Comparison of ENCODE assay signal across 7 mouse cellular contexts in the genomic region with DNA sequence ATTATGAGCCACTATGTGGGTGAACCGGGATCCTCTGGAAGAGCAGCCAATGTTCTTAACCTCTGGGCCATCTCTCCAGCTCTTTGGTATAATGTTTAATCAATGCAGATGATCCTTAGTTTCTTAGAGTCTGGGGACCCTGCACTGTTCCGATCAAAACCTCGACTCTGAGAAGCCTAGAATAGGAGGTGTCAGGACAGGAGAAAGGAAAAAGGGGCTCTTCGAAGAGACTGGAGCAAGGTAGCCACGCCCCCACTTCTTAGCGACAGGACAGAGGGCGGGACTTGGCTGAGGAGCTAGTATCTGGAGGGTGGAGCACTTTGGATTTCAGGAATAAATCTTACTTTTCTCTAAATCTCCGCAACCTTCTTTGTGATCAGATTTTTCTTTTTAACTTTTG. TPM values are rescaled to one million over a fixed set of nuclear protein-coding genes. Genes with fewer than 3 reads are reported as not detected.
DNase-seq lines count a peak whose midpoint lies in the region; ATAC-seq and TF ChIP-seq lines count a peak whose summit lies in the region.

No protein-coding gene starts in this region.

- WGBS in heart, embryonic 13.5 days = 12% methylated on average over 8 of the region's 8 CpGs
- WGBS in large intestine, adult 2 months = 4% methylated on average over 8 of the region's 8 CpGs

- H3K36me3 ChIP-seq in CH12.LX (replicated peaks in 1 of 2; ENCODE audit: control insufficient read depth in 1 of 2, insufficient read depth in 1 of 2, low read length in 1 of 2) (peaks cover 0 to 28% of the 10 kb centered on the region in 2 experiments), MEL (ENCODE audit: control insufficient read depth in 1 of 2, insufficient read depth in 2 of 2, low read length in 2 of 2) (no peaks in the 10 kb centered on the region; a peak in 1 of 4 replicates)
- peaks cover 13% of the 10 kb centered on the region for H3K36me3 ChIP-seq in heart, embryonic 13.5 days

- DNase-seq in CH12.LX (ENCODE audit: extremely low read depth) = peak; percentile 51
- peak; percentile 27 for DNase-seq in MEL (ENCODE audit: low read depth, low spot score)
- DNase-seq in large intestine, adult 2 months (ENCODE audit: low read depth, low spot score) = peak; percentile 59
- peak; percentile 15 for DNase-seq in naive thymus-derived CD4-positive, alpha-beta T cell, adult 2 months (ENCODE audit: low read depth)
- DNase-seq in thymus, postnatal 0 days (ENCODE audit: low spot score) = no peak
- DNase-seq in B cell, adult 2 months = no peak

- H3K9ac ChIP-seq in CH12.LX (ENCODE audit: insufficient read depth, low read depth) (peak overlapping the region; percentile 68), MEL (ENCODE audit: control insufficient read depth, low read depth, low read length, poor library complexity, severe bottlenecking) (no peak overlapping the region)
- H3K9ac ChIP-seq in heart, embryonic 13.5 days = peak overlapping the region; percentile 93; the same call in 1 of the 2 replicates

- no peaks in the 10 kb centered on the region for H3K79me2 ChIP-seq in CH12.LX (replicated peaks; ENCODE audit: control insufficient read depth, extremely low read depth, insufficient read depth, poor library complexity, severe bottlenecking)
- no peaks in the 10 kb centered on the region for H3K79me2 ChIP-seq in MEL (ENCODE audit: control insufficient read depth, insufficient read depth, low read length, poor library complexity)

- TF ChIP-seq EP300 in CH12.LX (IDR thresholded peaks at IDR 0.05; ENCODE audit: low read length) (no peak), MEL (IDR thresholded peaks at IDR 0.05; ENCODE audit: low read depth in 1 of 2, low read length in 2 of 2) (no peak)

- H3K27me3 ChIP-seq in CH12.LX (replicated peaks) (no peaks in the 10 kb centered on the region), MEL (ENCODE audit: control insufficient read depth in 1 of 2, insufficient read depth in 2 of 2, low read length in 2 of 2) (peaks cover 4 to 5% of the 10 kb centered on the region in 2 experiments; a peak in 2 of 4 replicates)
- H3K27me3 ChIP-seq in heart, embryonic 13.5 days (replicated peaks) = no peaks in the 10 kb centered on the region

- dilution Hi-C loops in CH12.LX (cut with MboI; ENCODE audit: extremely low pct_ligation_motif_present, extremely low pct_unique_long_range_greater_than_20kb, low sequenced_read_pairs) = no loop called here

- peak overlapping the region; percentile 73 to 89 (median 84) for H3K4me3 ChIP-seq in CH12.LX (replicated peaks in 1 of 3; ENCODE audit: low read depth in 2 of 3, low read length in 2 of 3, poor library complexity in 1 of 3)
- H3K4me3 ChIP-seq in MEL (ENCODE audit: control insufficient read depth in 1 of 2, insufficient read depth in 1 of 2, low read depth in 2 of 2, low read length in 2 of 2) = no peak overlapping the region
- H3K4me3 ChIP-seq in heart, embryonic 13.5 days = peak overlapping the region; percentile 85

- peak overlapping the region; percentile 94 for H3K4me2 ChIP-seq in CH12.LX (ENCODE audit: insufficient read depth, low read depth, poor library complexity, severe bottlenecking)
- peak overlapping the region; percentile 90 for H3K4me2 ChIP-seq in heart, embryonic 13.5 days

- H3K4me1 ChIP-seq in CH12.LX (ENCODE audit: control insufficient read depth in 1 of 2, insufficient read depth in 2 of 2) (peaks cover 10 to 38% of the 10 kb centered on the region in 2 experiments), MEL (ENCODE audit: control insufficient read depth in 1 of 2, insufficient read depth in 2 of 2, low read length in 2 of 2) (peaks cover 0 to 22% of the 10 kb centered on the region in 2 experiments; a peak in 2 of 4 replicates)
- H3K4me1 ChIP-seq in heart, embryonic 13.5 days = peaks cover 48% of the 10 kb centered on the region

- in situ Hi-C loops in CH12.LX (cut with MboI; ENCODE audit: low pct_ligation_motif_present, low pct_unique_long_range_greater_than_20kb, low sequenced_read_pairs) = no loop called here

- 0 out of 2 replicates have a peak, but pooled peaks have one; percentile 24 for TF ChIP-seq POLR2A in CH12.LX (IDR thresholded peaks at IDR 0.05; ENCODE audit: low read depth, low read length)
- no peak for TF ChIP-seq POLR2A in MEL (IDR thresholded peaks at IDR 0.05; ENCODE audit: control insufficient read depth in 1 of 2, insufficient read depth in 1 of 2, low read depth in 1 of 2, low read length in 2 of 2, poor library complexity in 1 of 2)

- no peak overlapping the region for H3K27ac ChIP-seq in CH12.LX (ENCODE audit: insufficient read depth, low read depth)
- no peak overlapping the region for H3K27ac ChIP-seq in MEL (ENCODE audit: control insufficient read depth, low read depth, low read length)
- no peak overlapping the region for H3K27ac ChIP-seq in heart, embryonic 13.5 days (replicated peaks)

- TF ChIP-seq CTCF in CH12.LX (conservative IDR thresholded peaks at IDR 0.05 in 1 of 2, IDR thresholded peaks at IDR 0.05 in 1 of 2; ENCODE audit: low read depth in 2 of 2, low read length in 2 of 2) (no peak), MEL (IDR thresholded peaks at IDR 0.05 in 2 of 3, conservative IDR thresholded peaks at IDR 0.05 in 1 of 3; ENCODE audit: control insufficient read depth in 1 of 3, insufficient read depth in 1 of 3, low read depth in 2 of 3, low read length in 3 of 3, poor library complexity in 1 of 3, severe bottlenecking in 1 of 3) (no peak)

- ATAC-seq in heart, embryonic 13.5 days (ENCODE audit: extremely low read depth, insufficient number of reproducible peaks, low FRiP score, low TSS enrichment) = no peak

- H3K9me3 ChIP-seq in CH12.LX (replicated peaks; ENCODE audit: low read length) (peaks cover 18% of the 10 kb centered on the region), MEL (replicated peaks; ENCODE audit: insufficient read depth, low read length) (no peaks in the 10 kb centered on the region)
- H3K9me3 ChIP-seq in heart, embryonic 13.5 days = no peaks in the 10 kb centered on the region

- TF ChIP-seq RAD21 in CH12.LX (IDR thresholded peaks at IDR 0.05; ENCODE audit: low read depth, low read length) (no peak), MEL (IDR thresholded peaks at IDR 0.05; ENCODE audit: low read depth, low read length) (no peak)

TF ChIP-seq in CH12.LX, 34 proteins besides CTCF, POLR2A, EP300 and RAD21 (continues in another document):
- no peak for TF ChIP-seq USF1 (IDR thresholded peaks at IDR 0.05; ENCODE audit: low read depth, low read length)
- peak; percentile 54; the same call in 1 of the 2 replicates for TF ChIP-seq SIN3A (IDR thresholded peaks at IDR 0.05; ENCODE audit: low read length)
- TF ChIP-seq ZMIZ1 (IDR thresholded peaks at IDR 0.05; ENCODE audit: low read depth, low read length) = no peak
- TF ChIP-seq MXI1 (IDR thresholded peaks at IDR 0.05; ENCODE audit: low read depth, low read length) = peak; percentile 44; the same call in 1 of the 2 replicates

TF ChIP-seq in MEL, 35 proteins besides CTCF, POLR2A, EP300 and RAD21 (continues in another document):
- TF ChIP-seq MYC (IDR thresholded peaks at IDR 0.05; ENCODE audit: low read depth, low read length) (no peak), GATA1 (IDR thresholded peaks at IDR 0.05; ENCODE audit: low read depth, low read length) (no peak), USF2 (IDR thresholded peaks at IDR 0.05; ENCODE audit: borderline replicate concordance in 1 of 2, insufficient read depth in 1 of 2, low read depth in 1 of 2, low read length in 2 of 2) (no peak), HCFC1 (IDR thresholded peaks at IDR 0.05; ENCODE audit: low read depth, low read length) (no peak)

RNA-seq across cellular contexts. Expression of gene Rhod, which starts 1.0 kb away (rescaled TPM):
- total RNA-seq in CH12.LX (2012; rRNA removed) (14.9 and 19.3 TPM in 2 replicates), CH12.LX (2014; rRNA removed) (16.6 and 20.1 TPM in 2 replicates), MEL (2012; rRNA removed) (not detected in 2 replicates)
- polyA plus RNA-seq in CH12.LX (2012; ENCODE audit: insufficient read length, low read depth) (14.4 and 15.3 TPM in 2 replicates), MEL (2012; ENCODE audit: insufficient read depth in 1 of 2, insufficient read length in 2 of 2, low read depth in 1 of 2, low replicate concordance in 2 of 2, missing spikeins in 1 of 2) (under 1 TPM in 1 of 2 experiments, not detected in 1; 0.06 TPM)
- 25.0 and 25.1 TPM in 2 replicates for polyA plus RNA-seq in heart, embryonic 13.5 days (2015; fragmentation: Nextera tagmentation; extraction: Ambion mirVana)
- polyA plus RNA-seq in large intestine, adult 2 months (2012; rRNA removed) = 46.4 and 88.5 TPM in 2 replicates
- polyA plus RNA-seq in thymus, postnatal 0 days (2015; fragmentation: Nextera tagmentation; extraction: Ambion mirVana) = 6.6 and 7.7 TPM in 2 replicates

RNA-seq across cellular contexts. Expression of gene Syt12, which starts 37.0 kb away (rescaled TPM):
- total RNA-seq in CH12.LX (2012; rRNA removed) = 0.04 and 0.17 TPM in 2 replicates
- total RNA-seq in CH12.LX (2014; rRNA removed) = not detected in 2 replicates
- polyA plus RNA-seq in CH12.LX (2012; ENCODE audit: insufficient read length, low read depth) = 0.16 and 0.50 TPM in 2 replicates
- total RNA-seq in MEL (2012; rRNA removed) = not detected in 2 replicates
- polyA plus RNA-seq in MEL (2012; ENCODE audit: insufficient read depth in 1 of 2, insufficient read length in 2 of 2, low read depth in 1 of 2, low replicate concordance in 2 of 2, missing spikeins in 1 of 2) = not detected
- polyA plus RNA-seq in heart, embryonic 13.5 days (2015; fragmentation: Nextera tagmentation; extraction: Ambion mirVana) = 0.94 and 1.1 TPM in 2 replicates
- 4.4 and 7.7 TPM in 2 replicates for polyA plus RNA-seq in large intestine, adult 2 months (2012; rRNA removed)
- polyA plus RNA-seq in thymus, postnatal 0 days (2015; fragmentation: Nextera tagmentation; extraction: Ambion mirVana) = 0.82 and 1.5 TPM in 2 replicates

RNA-seq across cellular contexts. Expression of gene Kdm2a, which starts 42.1 kb away (rescaled TPM):
- total RNA-seq in CH12.LX (2012; rRNA removed) (17.3 and 21.7 TPM in 2 replicates), CH12.LX (2014; rRNA removed) (18.0 and 23.1 TPM in 2 replicates), MEL (2012; rRNA removed) (20.3 and 24.8 TPM in 2 replicates)
- polyA plus RNA-seq in CH12.LX (2012; ENCODE audit: insufficient read length, low read depth) (43.7 and 51.9 TPM in 2 replicates), MEL (2012; ENCODE audit: insufficient read depth in 1 of 2, insufficient read length in 2 of 2, low read depth in 1 of 2, low replicate concordance in 2 of 2, missing spikeins in 1 of 2) (10 to 100 TPM in 1 of 2 experiments, not detected in 1; 55.9 TPM)
- polyA plus RNA-seq in heart, embryonic 13.5 days (2015; fragmentation: Nextera tagmentation; extraction: Ambion mirVana) = 31.6 and 35.5 TPM in 2 replicates
- polyA plus RNA-seq in large intestine, adult 2 months (2012; rRNA removed) = 64.6 and 107 TPM in 2 replicates
- 26.0 and 27.6 TPM in 2 replicates for polyA plus RNA-seq in thymus, postnatal 0 days (2015; fragmentation: Nextera tagmentation; extraction: Ambion mirVana)

RNA-seq across cellular contexts. Expression of gene 2010003K11Rik, which starts 58.2 kb away (rescaled TPM):
- total RNA-seq in CH12.LX (2012; rRNA removed) (not detected in 2 replicates), CH12.LX (2014; rRNA removed) (not detected in 2 replicates), MEL (2012; rRNA removed) (not detected in 2 replicates)
- polyA plus RNA-seq in CH12.LX (2012; ENCODE audit: insufficient read length, low read depth) (not detected in 2 replicates), MEL (2012; ENCODE audit: insufficient read depth in 1 of 2, insufficient read length in 2 of 2, low read depth in 1 of 2, low replicate concordance in 2 of 2, missing spikeins in 1 of 2) (not detected)
- polyA plus RNA-seq in heart, embryonic 13.5 days (2015; fragmentation: Nextera tagmentation; extraction: Ambion mirVana) = not detected in 2 replicates
- 55.0 and 95.2 TPM in 2 replicates for polyA plus RNA-seq in large intestine, adult 2 months (2012; rRNA removed)
- polyA plus RNA-seq in thymus, postnatal 0 days (2015; fragmentation: Nextera tagmentation; extraction: Ambion mirVana) = not detected in 2 replicates

Comparison
In these comparisons a context has a peak if more than half of its experiments do, and no peak if none do; other contexts are left out.
1. DNase-seq: peak in CH12.LX (single experiment), MEL (single experiment), large intestine, adult 2 months (single experiment) and naive thymus-derived CD4-positive, alpha-beta T cell, adult 2 months (single experiment); none in thymus, postnatal 0 days (single experiment) and B cell, adult 2 months (0 of 2).
2. H3K4me3 ChIP-seq: peak in CH12.LX (3 of 3) and heart, embryonic 13.5 days (single experiment); none in MEL (0 of 2).
3. Of the 35 proteins assayed by ChIP-seq in both MEL and CH12.LX: peak only in MEL: none; only in CH12.LX: MXI1, POLR2A and SIN3A; in both: none; in neither: 32.